Mouse (Mus musculus) v-Abl transformed pro-B cells (cell line): Measurements from ENCODE around the gene Csad.
"Not testable (repeated sequence)": the region's sequence is repeated elsewhere in the genome, so short reads cannot be mapped to it uniquely, and the experiment has no call there.

Source experiments
- in situ Hi-C, 2 experiments: fragments of 400-800 bp; cut with MboI; formaldehyde crosslinking; loops; one replicate each; pipeline ENCODE4 v1.15.1; 2025; ENCODE audit not compliant: unreplicated experiment in 2 of 2

The Csad gene

GRCm38 (mm10) chr15:102175736-102176319 lies 28.7 kb downstream of the Csad start:
- in situ Hi-C loops, result loop anchor here (5.0 kb wide), 1 partner anchor 46 kb away; no protein-coding TSS in a partner anchor

- in situ Hi-C loops, result no loop called here
Observed at GRCm38 (mm10) chr15:102173581-102173980, 30.9 kb downstream of the Csad start.

- in situ Hi-C loops, result no loop called here
Observed at GRCm38 (mm10) chr15:102169064-102169463, 35.5 kb downstream of the Csad start.

GRCm38 (mm10) chr15:102167620-102168021 lies 36.9 kb downstream of the Csad start:
- in situ Hi-C loops, result no loop called here

- in situ Hi-C loops, result no loop called here
Observed at GRCm38 (mm10) chr15:102165468-102166100, 38.9 kb downstream of the Csad start.

GRCm38 (mm10) chr15:102163900-102164693 lies 40.4 kb downstream of the Csad start:
- in situ Hi-C loops, result no loop called here

GRCm38 (mm10) chr15:102160415-102161060 lies 44.0 kb downstream of the Csad start:
- in situ Hi-C loops, result no loop called here

- in situ Hi-C loops, result no loop called here
Observed at GRCm38 (mm10) chr15:102156836-102157235, 47.7 kb downstream of the Csad start.

GRCm38 (mm10) chr15:102155006-102155405 lies 49.5 kb downstream of the Csad start:
- in situ Hi-C loops, result not testable (repeated sequence)

- in situ Hi-C loops, result no loop called here
Observed at GRCm38 (mm10) chr15:102152646-102153045, 51.9 kb downstream of the Csad start.

- in situ Hi-C loops, result no loop called here
Observed at GRCm38 (mm10) chr15:102150301-102151135, 54.0 kb downstream of the Csad start, which contains the start of gene Soat2. Soat2 (plus strand) TSS chr15:102150526.

GRCm38 (mm10) chr15:102149561-102149960 lies 55.0 kb downstream of the Csad start:
- in situ Hi-C loops, result loop anchor here (5.0 to 10.0 kb wide), 2 partner anchors 157 to 165 kb away; no protein-coding TSS in a partner anchor

GRCm38 (mm10) chr15:102147674-102148402 lies 56.7 kb downstream of the Csad start:
- in situ Hi-C loops, result loop anchor here (5.0 to 10.0 kb wide), 2 partner anchors 156 to 163 kb away; no protein-coding TSS in a partner anchor

GRCm38 (mm10) chr15:102146882-102147281 lies 57.6 kb downstream of the Csad start:
- in situ Hi-C loops, result loop anchor here (5.0 to 10.0 kb wide), 2 partner anchors 155 to 162 kb away; no protein-coding TSS in a partner anchor

- in situ Hi-C loops, result loop anchor here (5.0 to 10.0 kb wide), 2 partner anchors 154 to 161 kb away; no protein-coding TSS in a partner anchor
Observed at GRCm38 (mm10) chr15:102146089-102146488, 58.4 kb downstream of the Csad start.

- in situ Hi-C loops, result loop anchor here (5.0 to 10.0 kb wide), 2 partner anchors 153 to 161 kb away; no protein-coding TSS in a partner anchor
Observed at GRCm38 (mm10) chr15:102145330-102145729, 59.2 kb downstream of the Csad start.

GRCm38 (mm10) chr15:102144726-102145125 lies 59.8 kb downstream of the Csad start:
- in situ Hi-C loops, result loop anchor here (5.0 to 10.0 kb wide), 2 partner anchors 152 to 160 kb away; no protein-coding TSS in a partner anchor

- in situ Hi-C loops, result loop anchor here in 1 of 2 experiments (10.0 kb wide), 1 partner anchor 159 kb away; no protein-coding TSS in a partner anchor
Observed at GRCm38 (mm10) chr15:102144274-102144711, 60.2 kb downstream of the Csad start, which contains the start of gene Igfbp6. Igfbp6 (plus strand) TSS chr15:102144362.
